Mouse (Mus musculus): ENCODE data around the gene Pnisr. TPM values are rescaled to one million over a fixed set of nuclear protein-coding genes. Genes with fewer than 3 reads are reported as not detected.

The Pnisr gene
- 85.3 and 86.0 TPM in 2 replicates for polyA plus RNA-seq (2014; fragmentation: Nextera tagmentation; extraction: Ambion mirVana)

DNA sequence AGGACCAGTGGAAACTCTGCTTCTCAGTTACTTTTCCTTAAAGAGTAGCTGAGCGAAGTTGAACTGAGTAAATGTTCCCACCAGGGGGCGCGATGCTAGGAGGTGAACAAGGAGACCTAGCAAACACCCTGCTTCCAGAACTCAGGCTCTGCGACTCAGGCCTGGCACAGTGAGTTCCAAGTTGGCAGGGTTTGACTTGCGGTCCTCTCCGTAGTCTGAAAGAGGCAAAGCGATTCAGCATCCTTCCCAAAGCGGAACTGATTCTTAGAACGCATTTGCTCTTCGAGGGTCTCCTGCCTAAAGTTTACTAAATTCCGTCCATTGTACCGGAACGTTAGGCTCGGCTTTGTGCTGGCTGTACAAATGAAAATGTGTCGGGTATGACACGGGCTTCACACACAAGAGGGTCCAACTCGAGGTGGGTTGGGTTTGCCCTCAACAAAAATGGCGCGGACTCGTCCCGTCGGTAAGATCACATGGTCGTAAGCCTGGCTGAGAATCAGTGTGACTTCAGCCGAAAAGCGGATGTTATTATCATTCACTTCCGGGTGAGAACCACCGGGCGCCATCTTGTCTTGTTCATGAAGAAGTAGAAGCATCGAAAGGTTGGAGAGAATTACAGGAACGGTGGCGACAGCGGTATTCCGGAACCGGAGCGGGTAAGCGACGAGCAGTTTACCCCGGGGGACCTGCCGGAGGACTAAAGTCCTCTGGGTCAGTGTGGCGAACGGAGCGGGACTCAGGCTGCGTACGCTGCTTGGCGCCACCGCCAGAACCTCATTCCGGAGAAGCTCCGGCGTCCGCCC lies at the start of gene Pnisr:
Pnisr (plus strand) TSS at position 103 of the 806 bp plus-strand sequence.
- H3K9me3 ChIP-seq (ENCODE audit: control insufficient read depth, low read length), result no peaks in the 10 kb centered on the region
- peak; percentile 98 for ATAC-seq (ENCODE audit: insufficient number of reproducible peaks, insufficient read depth, low FRiP score, low read depth)
- peak within 1 kb of the TSS; percentile 80 for H3K4me2 ChIP-seq (ENCODE audit: low read length)
- no peaks in the 10 kb centered on the region for H3K27me3 ChIP-seq (ENCODE audit: control insufficient read depth, insufficient read depth, low read length)
- H3K4me3 ChIP-seq (ENCODE audit: control insufficient read depth in 1 of 2, insufficient read depth in 1 of 2, low read depth in 1 of 2, low read length in 2 of 2), result peak within 1 kb of the TSS; percentile 66 to 99
- peak within 1 kb of the TSS; percentile 89 for H3K9ac ChIP-seq (ENCODE audit: low read length)
- peak within 1 kb of the TSS; percentile 94 to 100 for H3K27ac ChIP-seq (replicated peaks in 1 of 2; ENCODE audit: control insufficient read depth in 1 of 2, insufficient read depth in 1 of 2, low read depth in 2 of 2, low read length in 2 of 2)
- peaks cover 2 to 11% of the 10 kb centered on the region in 2 experiments; a peak in 3 of 4 replicates for H3K4me1 ChIP-seq (ENCODE audit: control insufficient read depth in 2 of 2, insufficient read depth in 2 of 2, low read length in 2 of 2)
- under 1% methylated on average over 50 of the region's 50 CpGs for WGBS
- H3K36me3 ChIP-seq (ENCODE audit: control insufficient read depth, insufficient read depth, low read length), result no peaks in the 10 kb centered on the region

DNA sequence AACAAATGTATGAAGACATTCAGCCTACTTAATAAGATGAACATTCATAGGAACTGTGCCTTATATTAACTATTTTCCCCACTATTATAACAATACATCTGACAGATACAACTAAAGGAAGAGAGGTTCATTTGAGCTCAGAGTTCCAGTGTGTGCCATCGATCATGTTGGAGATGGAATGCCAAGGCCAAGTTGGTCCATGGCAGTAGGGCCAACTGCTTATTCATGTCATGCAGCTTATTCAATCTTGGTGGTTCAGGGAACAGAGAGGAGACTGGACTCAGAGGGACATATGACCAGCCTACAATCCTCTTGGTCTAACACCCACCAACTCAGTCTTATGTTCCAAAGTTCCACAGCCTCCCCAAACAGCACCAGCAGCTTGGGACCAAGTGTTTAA lies 46.4 kb upstream of the Pnisr start:
- WGBS, result 97% methylated on average over 1 of the region's 1 CpGs
- Histone ChIP-seq H3K4me1 (ENCODE audit: control insufficient read depth in 2 of 2, insufficient read depth in 2 of 2, low read length in 2 of 2) (no peaks in the 10 kb centered on the region), H3K27me3 (ENCODE audit: control insufficient read depth, insufficient read depth, low read length) (no peaks in the 10 kb centered on the region), H3K36me3 (ENCODE audit: control insufficient read depth, insufficient read depth, low read length) (peaks cover 85% of the 10 kb centered on the region), H3K4me2 (ENCODE audit: low read length) (no peak overlapping the region), H3K27ac (replicated peaks in 1 of 2; ENCODE audit: control insufficient read depth in 1 of 2, insufficient read depth in 1 of 2, low read depth in 2 of 2, low read length in 2 of 2) (no peak overlapping the region), H3K9me3 (ENCODE audit: control insufficient read depth, low read length) (no peaks in the 10 kb centered on the region), H3K4me3 (ENCODE audit: control insufficient read depth in 1 of 2, insufficient read depth in 1 of 2, low read depth in 1 of 2, low read length in 2 of 2) (no peak overlapping the region), H3K9ac (ENCODE audit: low read length) (no peak overlapping the region)
- ATAC-seq (ENCODE audit: insufficient number of reproducible peaks, insufficient read depth, low FRiP score, low read depth), result no peak

DNA sequence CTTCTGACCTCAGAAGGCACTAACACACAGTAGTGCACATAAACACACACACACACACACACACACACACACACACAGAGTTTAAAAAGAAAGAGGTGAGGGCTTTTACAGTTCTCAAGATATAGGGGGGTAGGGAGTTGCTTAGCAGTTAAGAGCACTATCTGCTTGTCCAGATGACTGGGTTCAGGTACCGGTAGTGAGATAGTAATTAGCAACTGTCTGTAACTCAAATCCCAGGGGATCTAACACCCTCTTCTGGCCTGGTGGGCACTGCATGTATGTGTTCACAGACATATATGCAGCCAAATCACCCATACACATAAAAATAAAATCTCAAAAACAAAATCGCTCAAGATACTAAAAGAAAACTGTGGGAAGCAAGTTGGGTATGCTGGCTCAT lies 45.8 kb upstream of the Pnisr start:
- ATAC-seq (ENCODE audit: insufficient number of reproducible peaks, insufficient read depth, low FRiP score, low read depth), result no peak
- Histone ChIP-seq H3K4me2 (ENCODE audit: low read length) (no peak overlapping the region), H3K9me3 (ENCODE audit: control insufficient read depth, low read length) (no peaks in the 10 kb centered on the region), H3K36me3 (ENCODE audit: control insufficient read depth, insufficient read depth, low read length) (peaks cover 90% of the 10 kb centered on the region), H3K9ac (ENCODE audit: low read length) (no peak overlapping the region), H3K27me3 (ENCODE audit: control insufficient read depth, insufficient read depth, low read length) (no peaks in the 10 kb centered on the region), H3K4me3 (ENCODE audit: control insufficient read depth in 1 of 2, insufficient read depth in 1 of 2, low read depth in 1 of 2, low read length in 2 of 2) (no peak overlapping the region), H3K27ac (replicated peaks in 1 of 2; ENCODE audit: control insufficient read depth in 1 of 2, insufficient read depth in 1 of 2, low read depth in 2 of 2, low read length in 2 of 2) (no peak overlapping the region), H3K4me1 (ENCODE audit: control insufficient read depth in 2 of 2, insufficient read depth in 2 of 2, low read length in 2 of 2) (no peaks in the 10 kb centered on the region)
- 79% methylated on average over 2 of the region's 2 CpGs for WGBS

DNA sequence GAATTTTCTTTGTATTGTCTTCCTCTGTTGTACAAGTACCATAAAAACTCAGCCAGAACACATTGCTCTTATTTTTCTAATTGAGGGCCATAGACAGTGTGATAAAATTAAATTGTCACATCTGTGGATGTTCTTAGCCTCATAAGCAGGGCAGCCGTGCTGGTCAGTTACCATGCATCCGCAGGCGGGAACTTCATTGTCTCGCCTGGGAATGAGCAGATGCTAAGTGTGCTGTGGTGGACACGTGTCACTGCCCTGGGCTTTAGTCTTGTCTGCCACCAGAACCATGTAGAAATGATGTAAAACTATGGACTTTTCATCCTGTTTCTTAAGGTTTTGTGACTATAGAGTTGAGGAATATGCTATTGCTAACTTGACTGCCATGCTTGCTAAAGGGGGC lies 40.2 kb upstream of the Pnisr start:
- H3K4me2 ChIP-seq (ENCODE audit: low read length), result no peak overlapping the region
- no peaks in the 10 kb centered on the region for H3K4me1 ChIP-seq (ENCODE audit: control insufficient read depth in 2 of 2, insufficient read depth in 2 of 2, low read length in 2 of 2)
- no peaks in the 10 kb centered on the region for H3K9me3 ChIP-seq (ENCODE audit: control insufficient read depth, low read length)
- no peak for ATAC-seq (ENCODE audit: insufficient number of reproducible peaks, insufficient read depth, low FRiP score, low read depth)
- 75% methylated on average over 5 of the region's 5 CpGs for WGBS
- no peaks in the 10 kb centered on the region for H3K27me3 ChIP-seq (ENCODE audit: control insufficient read depth, insufficient read depth, low read length)
- no peak overlapping the region for H3K4me3 ChIP-seq (ENCODE audit: control insufficient read depth in 1 of 2, insufficient read depth in 1 of 2, low read depth in 1 of 2, low read length in 2 of 2)
- no peak overlapping the region for H3K27ac ChIP-seq (replicated peaks in 1 of 2; ENCODE audit: control insufficient read depth in 1 of 2, insufficient read depth in 1 of 2, low read depth in 2 of 2, low read length in 2 of 2)
- peaks cover 68% of the 10 kb centered on the region for H3K36me3 ChIP-seq (ENCODE audit: control insufficient read depth, insufficient read depth, low read length)
- no peak overlapping the region for H3K9ac ChIP-seq (ENCODE audit: low read length)

DNA sequence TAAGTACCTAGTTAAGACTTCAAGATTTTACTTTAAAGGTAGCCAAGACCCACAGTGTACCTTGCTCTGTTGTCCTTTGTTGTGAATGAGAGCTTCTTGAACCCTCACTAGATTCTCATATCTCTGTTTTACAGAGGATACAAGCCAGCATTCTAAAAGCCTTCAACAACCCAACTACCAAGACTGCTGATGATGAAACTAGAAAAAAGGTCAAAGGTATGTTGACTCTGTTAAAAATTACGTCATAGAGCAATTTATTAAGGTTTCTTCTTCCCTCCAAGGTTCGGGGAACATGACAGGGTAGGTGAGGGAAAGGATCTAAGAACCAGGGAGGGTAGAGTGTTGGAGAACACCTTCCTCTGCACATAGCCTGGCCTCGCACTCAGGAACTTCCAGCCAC lies 36.8 kb upstream of the Pnisr start:
- no peak overlapping the region for H3K9ac ChIP-seq (ENCODE audit: low read length)
- no peaks in the 10 kb centered on the region for H3K27me3 ChIP-seq (ENCODE audit: control insufficient read depth, insufficient read depth, low read length)
- no peak for ATAC-seq (ENCODE audit: insufficient number of reproducible peaks, insufficient read depth, low FRiP score, low read depth)
- 91% methylated on average over 3 of the region's 3 CpGs for WGBS
- no peak overlapping the region for H3K4me3 ChIP-seq (ENCODE audit: control insufficient read depth in 1 of 2, insufficient read depth in 1 of 2, low read depth in 1 of 2, low read length in 2 of 2)
- no peaks in the 10 kb centered on the region for H3K4me1 ChIP-seq (ENCODE audit: control insufficient read depth in 2 of 2, insufficient read depth in 2 of 2, low read length in 2 of 2)
- H3K9me3 ChIP-seq (ENCODE audit: control insufficient read depth, low read length), result no peaks in the 10 kb centered on the region
- no peak overlapping the region for H3K4me2 ChIP-seq (ENCODE audit: low read length)
- H3K36me3 ChIP-seq (ENCODE audit: control insufficient read depth, insufficient read depth, low read length), result peaks cover 53% of the 10 kb centered on the region
- no peak overlapping the region for H3K27ac ChIP-seq (replicated peaks in 1 of 2; ENCODE audit: control insufficient read depth in 1 of 2, insufficient read depth in 1 of 2, low read depth in 2 of 2, low read length in 2 of 2)

DNA sequence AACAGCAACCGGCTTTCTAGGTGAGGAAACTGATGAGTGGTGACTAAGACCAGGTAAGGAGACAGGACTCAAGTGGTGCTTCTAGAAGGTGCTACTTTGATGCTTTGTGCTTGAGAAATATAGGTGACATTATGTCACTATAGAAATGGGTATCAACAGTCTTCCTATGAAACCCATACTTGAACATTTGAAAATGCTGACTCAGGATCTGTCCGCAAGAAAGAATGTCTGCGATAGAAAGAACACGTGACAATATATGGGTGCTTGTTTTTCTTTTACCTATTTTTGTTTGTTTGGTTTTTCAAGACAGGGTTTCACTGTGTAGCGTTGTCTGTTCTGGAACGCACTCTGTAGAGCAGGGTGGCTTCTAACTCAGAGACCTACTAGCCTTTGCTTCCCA lies 34.7 kb upstream of the Pnisr start:
- H3K36me3 ChIP-seq (ENCODE audit: control insufficient read depth, insufficient read depth, low read length), result peaks cover 55% of the 10 kb centered on the region

DNA sequence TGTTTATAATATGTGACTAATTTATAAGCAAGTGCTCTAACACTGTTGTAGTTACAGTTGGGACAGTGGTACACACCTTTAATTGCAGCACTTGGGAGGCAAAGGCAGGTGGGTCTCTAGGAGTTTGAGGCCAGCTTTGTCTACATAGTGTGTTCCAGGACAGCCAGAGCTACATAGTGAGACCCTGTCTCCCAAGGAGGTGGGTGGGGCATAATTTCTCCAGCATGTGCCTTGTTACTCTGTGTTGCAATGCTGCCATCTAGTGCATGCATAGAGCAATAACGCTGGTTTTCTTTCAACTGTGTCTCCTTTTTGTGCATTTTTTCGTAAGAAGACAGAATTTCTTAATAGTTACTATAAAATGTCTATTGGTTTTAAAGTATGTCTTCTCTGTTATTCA lies 33.4 kb upstream of the Pnisr start:
- Histone ChIP-seq H3K27me3 (ENCODE audit: control insufficient read depth, insufficient read depth, low read length) (no peaks in the 10 kb centered on the region), H3K27ac (replicated peaks in 1 of 2; ENCODE audit: control insufficient read depth in 1 of 2, insufficient read depth in 1 of 2, low read depth in 2 of 2, low read length in 2 of 2) (no peak overlapping the region), H3K9me3 (ENCODE audit: control insufficient read depth, low read length) (no peaks in the 10 kb centered on the region), H3K9ac (ENCODE audit: low read length) (no peak overlapping the region), H3K36me3 (ENCODE audit: control insufficient read depth, insufficient read depth, low read length) (peaks cover 63% of the 10 kb centered on the region), H3K4me3 (ENCODE audit: control insufficient read depth in 1 of 2, insufficient read depth in 1 of 2, low read depth in 1 of 2, low read length in 2 of 2) (no peak overlapping the region), H3K4me2 (ENCODE audit: low read length) (no peak overlapping the region), H3K4me1 (ENCODE audit: control insufficient read depth in 2 of 2, insufficient read depth in 2 of 2, low read length in 2 of 2) (no peaks in the 10 kb centered on the region)
- ATAC-seq (ENCODE audit: insufficient number of reproducible peaks, insufficient read depth, low FRiP score, low read depth), result no peak
- WGBS, result 42% methylated on average over 2 of the region's 2 CpGs

More for the DNA sequence above, 34.7 kb upstream of the Pnisr start:
- Histone ChIP-seq H3K27me3 (ENCODE audit: control insufficient read depth, insufficient read depth, low read length) (no peaks in the 10 kb centered on the region), H3K27ac (replicated peaks in 1 of 2; ENCODE audit: control insufficient read depth in 1 of 2, insufficient read depth in 1 of 2, low read depth in 2 of 2, low read length in 2 of 2) (no peak overlapping the region), H3K9ac (ENCODE audit: low read length) (no peak overlapping the region), H3K4me1 (ENCODE audit: control insufficient read depth in 2 of 2, insufficient read depth in 2 of 2, low read length in 2 of 2) (no peaks in the 10 kb centered on the region), H3K9me3 (ENCODE audit: control insufficient read depth, low read length) (no peaks in the 10 kb centered on the region), H3K4me2 (ENCODE audit: low read length) (no peak overlapping the region), H3K4me3 (ENCODE audit: control insufficient read depth in 1 of 2, insufficient read depth in 1 of 2, low read depth in 1 of 2, low read length in 2 of 2) (no peak overlapping the region)
- WGBS, result 84% methylated on average over 6 of the region's 6 CpGs
- no peak for ATAC-seq (ENCODE audit: insufficient number of reproducible peaks, insufficient read depth, low FRiP score, low read depth)

DNA sequence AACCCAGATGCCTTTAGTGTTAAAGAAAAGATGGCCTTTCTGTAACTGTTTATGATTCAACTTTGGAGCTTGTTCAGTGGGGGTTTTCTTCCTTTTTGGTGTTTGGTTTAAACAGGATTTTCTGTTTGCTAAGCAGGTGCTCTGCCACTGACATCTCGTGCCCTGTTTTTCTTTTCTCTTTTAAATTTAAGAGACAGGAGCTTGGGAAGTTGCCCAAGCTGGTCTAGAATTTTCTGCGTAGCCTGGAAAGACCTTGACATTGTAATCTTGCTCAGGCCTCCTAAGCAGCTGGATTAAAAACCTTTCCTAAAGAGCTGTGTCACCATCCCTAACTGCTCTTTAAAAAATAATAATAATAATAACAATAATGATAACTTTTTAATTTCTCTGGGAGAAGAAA lies 20.8 kb upstream of the Pnisr start:
- no peaks in the 10 kb centered on the region for H3K4me1 ChIP-seq (ENCODE audit: control insufficient read depth in 2 of 2, insufficient read depth in 2 of 2, low read length in 2 of 2)
- H3K27ac ChIP-seq (replicated peaks in 1 of 2; ENCODE audit: control insufficient read depth in 1 of 2, insufficient read depth in 1 of 2, low read depth in 2 of 2, low read length in 2 of 2), result no peak overlapping the region
- no peak for ATAC-seq (ENCODE audit: insufficient number of reproducible peaks, insufficient read depth, low FRiP score, low read depth)
- H3K36me3 ChIP-seq (ENCODE audit: control insufficient read depth, insufficient read depth, low read length), result peaks cover 50% of the 10 kb centered on the region
- no peaks in the 10 kb centered on the region for H3K27me3 ChIP-seq (ENCODE audit: control insufficient read depth, insufficient read depth, low read length)
- 84% methylated on average over 2 of the region's 2 CpGs for WGBS
- H3K4me3 ChIP-seq (ENCODE audit: control insufficient read depth in 1 of 2, insufficient read depth in 1 of 2, low read depth in 1 of 2, low read length in 2 of 2), result no peak overlapping the region
- H3K9ac ChIP-seq (ENCODE audit: low read length), result no peak overlapping the region
- no peak overlapping the region for H3K4me2 ChIP-seq (ENCODE audit: low read length)
- H3K9me3 ChIP-seq (ENCODE audit: control insufficient read depth, low read length), result no peaks in the 10 kb centered on the region

All from heart, embryonic 14.5 days (tissue).